Mouse (Mus musculus) bone marrow, adult 2 months (tissue): Measurements from ENCODE around the gene Fgd4. TPM values are rescaled to one million over a fixed set of nuclear protein-coding genes. Genes with fewer than 3 reads are reported as not detected.

Experiments
- polyA plus RNA-seq: library from polyadenylated mRNA; stranded (reverse); fragments of >200 nt; gene quantifications from 2 replicates; pipeline ENCODE4 v1.2.4, GENCODE M21; 2011; ENCODE audit warnings: low replicate concordance; ENCODE audit not compliant: missing spikeins, insufficient read depth, insufficient read length

Fgd4 gene
- polyA plus RNA-seq, 1 experiment: 11.9 TPM

Other genes starting within 250 kb of the Fgd4 start
- gene Dnm1l, start 241.6 kb downstream of the Fgd4 start, polyA plus RNA-seq: 24.9 and 50.7 TPM in 2 replicates
- gene Olfr19, start 75.9 kb upstream of the Fgd4 start, polyA plus RNA-seq: not detected in 2 replicates
- not detected in 2 replicates for gene Spag6l, start 228.9 kb upstream of the Fgd4 start, polyA plus RNA-seq